Mouse (Mus musculus): Measurements from ENCODE around the gene Wnt8b.

- TF ChIP-seq CTCF (IDR thresholded peaks at IDR 0.05; ENCODE audit: low read depth): no peak
- TF ChIP-seq EP300 (IDR thresholded peaks at IDR 0.05; ENCODE audit: low read depth): no peak
These were observed 21.5 kb downstream of the Wnt8b start for GRCm38 (mm10) chr19:44514521-44515451.

Measured in liver, embryonic 14.5 days (tissue).